Mouse (Mus musculus): ENCODE data around the gene Six1.
"Not testable (repeated sequence)": the region's sequence is repeated elsewhere in the genome, so short reads cannot be mapped to it uniquely, and the experiment has no call there.

Gene Six1

DNA sequence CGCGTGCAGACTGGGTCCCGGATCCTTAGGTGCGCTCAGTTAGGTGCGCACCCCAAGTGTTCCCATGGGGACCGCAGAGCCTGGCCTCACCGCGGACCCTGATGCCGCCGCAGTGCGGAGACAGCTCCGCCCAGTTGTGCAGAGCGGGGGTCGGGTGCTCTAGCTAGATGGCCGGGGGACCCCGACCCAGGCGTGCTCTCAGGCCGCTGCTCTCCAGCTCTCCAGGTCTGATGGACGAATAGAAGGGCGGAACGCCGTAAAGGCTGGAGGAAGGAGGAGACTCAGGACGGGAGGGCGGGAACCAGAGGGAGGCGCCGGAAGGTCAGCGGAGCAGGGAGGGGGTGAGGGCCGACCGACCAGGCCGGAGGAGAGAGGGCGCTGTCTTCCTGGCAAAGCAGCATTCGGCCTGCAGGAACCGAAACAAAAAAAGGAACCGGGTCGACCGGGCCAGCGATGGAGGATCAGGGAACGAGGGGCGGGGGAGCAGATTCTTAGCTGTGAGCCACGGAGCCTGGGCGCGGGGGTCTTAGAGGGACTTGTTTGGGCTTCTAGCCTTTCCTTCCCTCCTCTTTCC lies at the start of gene Six1:
TSS of gene Six1 (minus strand) at position 220 of the 574 bp plus-strand sequence.
- DNase-seq = peak; percentile 80

GRCm38 (mm10) chr12:73098593-73098992 lies 44.9 kb upstream of the Six1 start:
- peak; percentile 24 for DNase-seq

DNA sequence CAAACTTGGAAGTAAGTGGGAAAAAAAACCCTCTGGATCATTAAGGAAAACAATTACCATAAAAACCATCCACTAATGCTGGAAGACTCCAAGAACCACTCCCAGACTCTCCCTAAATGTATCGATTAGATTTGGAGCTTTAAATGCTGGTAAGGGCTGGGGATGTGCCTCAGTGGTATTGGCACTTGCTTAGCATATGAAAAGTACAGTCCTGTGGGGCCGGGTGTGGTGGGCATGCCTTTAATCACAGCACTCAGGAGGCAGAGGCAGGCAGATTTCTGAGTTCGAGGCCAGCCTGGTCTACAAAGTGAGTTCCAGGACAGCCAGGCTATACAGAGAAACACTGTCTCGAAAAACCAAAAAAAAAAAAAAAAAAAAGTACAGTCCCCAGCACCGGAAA lies 42.5 kb upstream of the Six1 start:
- DNase-seq = not testable (repeated sequence)

DNA sequence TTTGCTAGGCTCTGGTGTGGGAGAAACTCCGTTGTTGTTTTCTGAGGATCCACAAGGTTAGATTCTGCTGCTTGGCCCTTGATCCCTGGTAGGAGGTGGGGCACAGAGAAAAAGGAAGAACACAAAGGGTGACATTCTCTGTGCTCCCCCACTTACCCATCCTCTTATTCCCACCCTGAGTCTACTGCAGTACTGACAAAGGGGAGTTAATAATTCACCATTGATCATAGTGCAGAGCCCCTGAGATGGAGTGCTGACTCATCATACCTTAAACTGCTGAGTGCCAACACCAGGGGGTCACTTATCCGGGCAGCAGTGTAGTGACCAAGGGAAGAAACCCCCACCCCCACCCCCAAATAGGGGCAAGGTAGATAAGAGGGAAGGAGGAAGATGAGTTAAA lies 40.9 kb upstream of the Six1 start:
- no peak for DNase-seq

GRCm38 (mm10) chr12:73094189-73094588 lies 40.5 kb upstream of the Six1 start:
- DNase-seq = no peak

DNA sequence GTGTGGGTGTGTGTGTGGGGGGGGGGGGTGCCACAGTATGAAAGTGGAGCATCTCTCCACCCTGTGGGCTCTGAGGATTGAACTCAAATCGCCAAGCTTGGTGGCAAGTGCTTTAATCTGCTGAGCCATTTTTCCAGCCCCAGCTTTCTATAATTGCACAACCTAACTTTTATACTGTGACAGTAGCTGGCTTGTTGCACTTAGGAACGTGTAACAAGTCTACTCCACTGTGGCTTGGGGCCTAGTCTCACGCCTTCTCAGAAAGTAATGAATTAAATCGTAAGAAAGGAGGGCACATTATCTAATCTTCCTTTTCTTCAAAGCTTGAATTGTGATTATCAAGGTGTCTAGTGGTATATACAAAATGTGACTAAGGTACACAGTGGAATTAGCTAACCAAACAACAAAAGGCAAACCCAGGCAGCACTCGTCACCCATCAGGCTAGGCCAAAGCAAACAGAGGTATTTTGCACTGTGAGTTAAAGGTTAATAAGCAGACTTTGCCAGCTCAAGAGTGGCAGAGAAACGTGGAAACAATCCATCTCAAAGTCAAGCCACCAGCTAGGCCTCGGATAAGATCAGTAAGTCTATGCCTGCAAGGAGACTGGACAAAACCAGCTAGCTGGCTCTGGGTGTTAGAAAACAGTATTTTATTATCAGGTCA lies 37.1 kb upstream of the Six1 start:
- DNase-seq = peak; percentile 61

DNA sequence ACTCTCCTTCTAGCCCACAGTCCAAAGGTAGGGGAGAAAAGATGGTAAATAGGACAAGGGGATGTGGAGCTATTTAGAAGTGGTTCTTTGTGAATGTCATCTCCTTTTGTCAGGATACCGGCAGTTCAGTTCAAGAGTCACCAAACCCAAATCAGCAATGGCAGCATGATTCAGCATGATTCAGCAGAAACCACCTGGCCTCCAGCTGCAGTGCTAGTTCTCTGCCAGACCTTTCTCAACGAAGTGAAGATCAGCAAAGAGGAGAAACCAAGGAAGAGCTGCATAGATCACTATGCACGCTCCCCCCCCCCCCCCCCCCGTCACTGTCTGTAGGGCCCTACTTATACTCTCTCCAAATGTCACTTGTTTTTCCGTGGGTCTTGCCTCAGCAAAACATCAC lies 35.2 kb upstream of the Six1 start:
- DNase-seq = no peak

DNA sequence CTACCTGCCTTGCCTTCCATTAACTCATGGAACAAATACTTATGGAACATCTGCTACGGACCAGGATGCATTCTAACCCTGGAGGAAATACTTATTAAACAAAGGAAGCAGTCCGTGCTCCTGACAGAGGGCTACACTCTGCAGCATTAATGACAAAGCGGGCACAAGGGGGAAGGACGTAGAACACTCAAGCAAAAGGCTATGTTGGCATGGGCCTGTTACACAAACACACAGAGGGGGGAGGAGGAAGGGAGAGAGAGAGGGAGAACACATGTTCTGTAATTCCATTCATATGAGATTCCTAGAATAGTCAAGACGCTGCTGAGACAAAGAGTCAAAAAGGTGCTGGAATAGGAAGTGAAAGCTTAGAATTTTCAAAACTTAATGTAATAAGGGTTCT lies 34.8 kb upstream of the Six1 start:
- no peak for DNase-seq

DNA sequence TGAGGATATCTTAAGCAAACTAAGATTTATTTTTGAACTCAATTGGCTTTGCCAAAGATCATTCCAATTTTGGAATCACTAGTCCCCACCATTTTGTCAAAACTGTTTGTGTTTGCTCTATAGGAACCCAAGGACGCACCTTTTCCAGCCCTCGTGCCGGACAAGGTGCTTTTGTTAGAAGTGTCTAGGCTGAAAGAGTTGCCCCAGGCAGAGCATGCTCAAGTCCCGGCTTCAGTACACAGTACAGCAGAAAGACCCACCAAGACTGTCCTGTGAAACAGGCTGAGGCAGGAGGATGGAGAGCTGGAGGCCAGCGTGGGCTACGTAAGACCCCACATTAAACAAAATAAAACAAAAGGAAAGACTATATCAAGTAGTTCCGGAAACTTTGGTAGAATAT lies 33.4 kb upstream of the Six1 start:
- DNase-seq = no peak

DNA sequence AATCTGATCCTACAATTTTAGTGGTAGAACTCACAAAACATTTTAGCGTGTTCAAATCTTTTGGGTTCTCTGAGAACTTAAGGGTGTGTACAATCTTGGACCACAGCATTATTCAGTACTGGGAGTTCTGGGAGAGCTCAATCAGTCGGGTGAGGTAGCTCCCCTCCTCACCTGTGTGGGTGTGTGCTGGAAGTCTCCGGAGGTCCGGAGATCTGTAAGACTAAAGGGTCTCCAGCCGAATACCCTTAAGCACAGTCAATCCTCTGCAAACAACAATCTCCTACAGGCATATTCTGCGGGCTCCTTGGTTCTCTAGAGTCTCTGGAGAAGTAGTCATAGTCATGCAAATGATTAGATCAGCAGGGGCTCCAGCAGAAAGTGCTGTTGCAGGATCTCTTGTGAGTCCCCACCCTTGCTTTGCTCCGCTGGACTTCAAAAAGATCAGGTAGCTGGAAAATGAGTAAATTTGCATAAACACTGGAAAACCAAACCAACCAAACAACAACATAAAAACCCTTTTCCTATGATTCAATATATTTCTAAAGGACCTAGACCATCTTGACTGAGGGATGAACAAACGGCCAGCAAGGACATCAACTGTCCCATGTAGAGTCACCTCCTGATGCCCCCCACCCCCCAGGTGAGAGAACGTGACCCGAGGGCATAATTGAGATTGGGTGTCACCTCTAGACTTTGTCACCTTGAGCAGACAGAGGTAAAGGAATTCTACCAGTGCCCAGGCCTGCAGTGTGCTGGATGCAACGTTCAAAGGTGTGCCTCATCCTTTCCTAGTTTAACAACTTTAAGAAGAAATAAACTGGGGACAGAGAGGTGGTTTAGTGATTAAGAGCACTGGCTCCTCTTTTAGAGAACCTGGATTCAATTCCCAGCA lies 32.3 kb upstream of the Six1 start:
- no peak for DNase-seq

- DNase-seq = no peak
These were observed 30.1 kb upstream of the Six1 start for GRCm38 (mm10) chr12:73083773-73084172.

- DNase-seq = not testable (repeated sequence)
These were observed 28.1 kb upstream of the Six1 start for GRCm38 (mm10) chr12:73081828-73082227.

DNA sequence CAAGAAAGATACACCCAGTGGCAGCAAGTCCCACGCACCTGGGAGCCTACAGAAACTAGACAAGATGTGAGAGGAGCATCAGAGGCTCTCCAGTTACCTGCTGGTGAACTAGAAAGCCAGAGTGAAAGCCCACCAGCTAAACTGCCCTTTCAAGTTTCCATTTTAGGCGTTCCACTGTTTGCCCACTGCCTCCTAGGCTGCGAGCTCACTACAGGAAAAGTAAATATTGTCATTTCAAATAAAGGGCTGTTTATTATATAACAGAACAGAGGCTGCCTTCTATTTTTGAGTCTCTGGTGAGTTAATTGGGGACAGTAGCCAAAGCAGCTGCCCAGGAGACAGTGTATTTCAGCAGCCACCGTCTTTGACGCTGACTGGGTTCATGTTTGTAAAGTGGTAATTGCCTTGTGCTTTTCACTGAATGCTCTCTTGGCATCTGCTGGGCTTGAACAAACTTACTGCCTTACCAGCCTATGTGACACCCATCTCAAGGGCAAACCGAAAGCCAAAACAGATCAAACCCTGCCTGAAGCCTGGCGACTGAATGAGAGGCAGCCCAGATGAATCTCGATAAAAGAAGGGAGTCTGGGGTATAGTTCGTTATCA lies 7.2 kb upstream of the Six1 start:
- no peak for DNase-seq

- DNase-seq = no peak
These were observed 3.8 kb upstream of the Six1 start for GRCm38 (mm10) chr12:73057492-73057891.

- DNase-seq = no peak
These were observed 1.8 kb upstream of the Six1 start for GRCm38 (mm10) chr12:73055451-73055850.

GRCm38 (mm10) chr12:73054576-73055185 lies 994 bp upstream of the Six1 start:
- no peak for DNase-seq

DNA sequence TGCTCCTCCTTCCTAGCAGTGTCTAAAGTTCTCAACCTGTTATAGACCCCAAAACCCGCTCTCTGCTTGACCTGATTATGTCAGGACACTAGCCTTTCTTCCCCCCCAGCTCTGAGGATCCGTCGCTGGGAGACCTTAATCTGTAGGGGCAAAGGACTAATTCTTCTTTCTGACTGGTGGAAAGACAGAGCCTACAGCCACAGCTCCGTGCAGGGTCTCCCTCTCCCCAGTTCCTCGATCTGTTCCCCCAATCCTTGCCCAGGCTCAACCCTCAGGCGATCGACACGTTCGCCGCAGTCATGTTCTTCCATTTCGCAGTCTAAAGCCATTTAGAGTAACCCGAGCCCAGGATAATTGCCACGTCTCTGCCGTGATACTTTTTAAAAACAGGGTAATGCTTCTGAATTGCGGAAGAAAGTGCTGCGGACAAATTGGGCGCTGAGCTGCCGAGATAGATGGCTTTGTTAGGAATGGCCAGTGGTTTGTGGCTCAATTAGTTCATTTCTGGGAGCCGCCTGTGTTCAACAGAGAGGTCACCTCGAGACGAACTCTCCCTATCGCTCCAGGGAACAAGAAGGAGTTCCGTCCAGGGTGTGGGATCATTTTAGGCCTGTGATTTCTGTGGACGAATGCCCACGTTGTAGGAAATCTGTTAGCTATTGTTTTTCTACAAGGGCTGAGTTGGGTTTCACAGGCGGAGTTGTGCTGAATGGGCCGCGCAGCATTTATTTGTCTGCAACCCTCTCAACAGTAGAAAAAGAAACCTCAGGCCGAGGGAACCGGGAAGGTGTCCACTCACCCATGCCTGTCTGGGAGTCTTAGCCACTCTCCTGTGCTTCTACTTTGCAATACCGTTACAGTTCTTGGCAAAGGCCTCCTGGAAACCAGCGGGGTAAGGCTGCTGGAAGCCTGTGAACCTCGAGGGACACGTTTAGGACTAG lies 766 bp downstream of the Six1 start:
- no peak for DNase-seq

- DNase-seq = no peak
These were observed 1.5 kb downstream of the Six1 start for GRCm38 (mm10) chr12:73052036-73052650.

GRCm38 (mm10) chr12:73050811-73051580 lies 2.7 kb downstream of the Six1 start:
- DNase-seq = no peak

- DNase-seq = no peak
These were observed 3.4 kb downstream of the Six1 start for GRCm38 (mm10) chr12:73050305-73050704.
